Mouse (Mus musculus) forebrain, embryonic 12.5 days (tissue): Measurements from ENCODE around the gene Hus1. TPM values are rescaled to one million over a fixed set of nuclear protein-coding genes. Genes with fewer than 3 reads are reported as not detected.

Source experiments
- ATAC-seq: fragments of 200-750 bp; cut with Nextera tagmentation; 2 replicates; pipeline ENCODE4 v1.8.0; 2017; ENCODE audit warnings: moderate TSS enrichment; ENCODE audit not compliant: low FRiP score
- H3K27ac ChIP-seq: fragments of 300-500 bp; sonication (generic); 2 replicates; pipeline ENCODE4 v1.5.1; 2016; ENCODE audit warnings: mild to moderate bottlenecking
- H3K27me3 ChIP-seq: fragments of 300-500 bp; sonication (generic); 2 replicates; pipeline ENCODE4 v1.6.1; 2016; ENCODE audit warnings: mild to moderate bottlenecking
- H3K36me3 ChIP-seq: fragments of 300-500 bp; sonication (generic); replicated peaks from 2 replicates; pipeline ENCODE4 v1.6.1; 2016; ENCODE audit warnings: mild to moderate bottlenecking
- H3K4me1 ChIP-seq: fragments of 300-500 bp; sonication (generic); 2 replicates; pipeline ENCODE4 v1.6.1; 2016
- H3K4me2 ChIP-seq: fragments of 300-500 bp; sonication (generic); 2 replicates; pipeline ENCODE4 v1.6.1; 2016; ENCODE audit warnings: mild to moderate bottlenecking, moderate library complexity
- H3K4me3 ChIP-seq: fragments of 300-500 bp; sonication (generic); replicated peaks from 2 replicates; pipeline ENCODE4 v1.5.1; 2016; ENCODE audit warnings: mild to moderate bottlenecking
- H3K9ac ChIP-seq: fragments of 300-500 bp; sonication (generic); 2 replicates; pipeline ENCODE4 v1.6.1; 2016; ENCODE audit warnings: mild to moderate bottlenecking
- H3K9me3 ChIP-seq: fragments of 300-500 bp; sonication (generic); 2 replicates; pipeline ENCODE4 v1.6.1; 2016
- WGBS: fragments of 180-500 bp; shearing (Covaris S2); methylation state at CpG from one replicate; pipeline ENCODE4 v1.1.7; 2016; 5-methylcytosine and 5-hydroxymethylcytosine counted together
- polyA plus RNA-seq: library from polyadenylated mRNA; unstranded; fragments of >200 nt; fragmentation: Nextera tagmentation; extraction: Ambion mirVana; gene quantifications from 2 replicates; pipeline ENCODE4 v1.2.1, GENCODE M21; 2016

The Hus1 gene
- polyA plus RNA-seq, 1 experiment from 2014 or later: 20.5 TPM

GRCm38 (mm10) chr11:9024782-9025181 is 13.8 kb upstream of the Hus1 start:
- ATAC-seq: no peak
- no peak overlapping the region for H3K4me3 ChIP-seq
- H3K4me1 ChIP-seq: no peaks in the 10 kb centered on the region
- no peaks in the 10 kb centered on the region for H3K27me3 ChIP-seq
- no peak overlapping the region for H3K27ac ChIP-seq
- H3K36me3 ChIP-seq: no peaks in the 10 kb centered on the region
- WGBS: 80% methylated on average over 7 of the region's 7 CpGs
- no peak overlapping the region for H3K4me2 ChIP-seq
- no peaks in the 10 kb centered on the region for H3K9me3 ChIP-seq
- no peak overlapping the region for H3K9ac ChIP-seq

- 94% methylated on average over 5 of the region's 5 CpGs for WGBS
- H3K27ac ChIP-seq: no peak overlapping the region
- no peak overlapping the region for H3K4me3 ChIP-seq
- H3K36me3 ChIP-seq: no peaks in the 10 kb centered on the region
- no peaks in the 10 kb centered on the region for H3K9me3 ChIP-seq
- no peaks in the 10 kb centered on the region for H3K4me1 ChIP-seq
- no peak overlapping the region for H3K9ac ChIP-seq
- H3K4me2 ChIP-seq: no peak overlapping the region
- no peaks in the 10 kb centered on the region for H3K27me3 ChIP-seq
- no peak for ATAC-seq
These were observed 9.2 kb upstream of the Hus1 start for GRCm38 (mm10) chr11:9020207-9020606.

- ATAC-seq: no peak
- Histone ChIP-seq H3K9ac (no peak overlapping the region), H3K9me3 (no peaks in the 10 kb centered on the region), H3K27ac (no peak overlapping the region), H3K36me3 (no peaks in the 10 kb centered on the region), H3K4me2 (no peak overlapping the region), H3K4me3 (no peak overlapping the region), H3K27me3 (no peaks in the 10 kb centered on the region), H3K4me1 (no peaks in the 10 kb centered on the region)
- WGBS: 82% methylated on average over 6 of the region's 6 CpGs
These were observed 7.7 kb upstream of the Hus1 start for GRCm38 (mm10) chr11:9018491-9019267.

GRCm38 (mm10) chr11:9014740-9015139 is 3.7 kb upstream of the Hus1 start:
- 87% methylated on average over 3 of the region's 3 CpGs for WGBS
- H3K4me1 ChIP-seq: peaks cover 7% of the 10 kb centered on the region
- H3K4me3 ChIP-seq: no peak overlapping the region
- H3K27ac ChIP-seq: no peak overlapping the region
- H3K9ac ChIP-seq: no peak overlapping the region
- no peaks in the 10 kb centered on the region for H3K9me3 ChIP-seq
- no peaks in the 10 kb centered on the region for H3K27me3 ChIP-seq
- no peaks in the 10 kb centered on the region for H3K36me3 ChIP-seq
- H3K4me2 ChIP-seq: no peak overlapping the region
- no peak for ATAC-seq

- Histone ChIP-seq H3K9ac (peak overlapping the region; percentile 80), H3K4me1 (peaks cover 17% of the 10 kb centered on the region), H3K27ac (peak overlapping the region; percentile 87; the same call in 1 of the 2 replicates), H3K36me3 (peaks cover 9% of the 10 kb centered on the region; the same call in 1 of the 2 replicates), H3K4me2 (peak overlapping the region; percentile 75), H3K9me3 (no peaks in the 10 kb centered on the region), H3K27me3 (no peaks in the 10 kb centered on the region), H3K4me3 (peak overlapping the region; percentile 68)
- peak; percentile 57 for ATAC-seq
- WGBS: 0% methylated on average over 3 of the region's 3 CpGs
These were observed 357 bp upstream of the Hus1 start for GRCm38 (mm10) chr11:9011348-9011747.

GRCm38 (mm10) chr11:9010416-9010815 is 575 bp downstream of the Hus1 start:
- H3K4me3 ChIP-seq: peak overlapping the region; percentile 68
- peaks cover 17% of the 10 kb centered on the region for H3K4me1 ChIP-seq
- H3K9me3 ChIP-seq: no peaks in the 10 kb centered on the region
- peak overlapping the region; percentile 87 for H3K27ac ChIP-seq
- 0% methylated on average over 7 of the region's 7 CpGs for WGBS
- H3K4me2 ChIP-seq: peak overlapping the region; percentile 75
- peak overlapping the region; percentile 80 for H3K9ac ChIP-seq
- H3K27me3 ChIP-seq: no peaks in the 10 kb centered on the region
- peak; percentile 65 for ATAC-seq
- H3K36me3 ChIP-seq: peaks cover 15% of the 10 kb centered on the region

GRCm38 (mm10) chr11:9008761-9009160 is 2.2 kb downstream of the Hus1 start:
- Histone ChIP-seq H3K9me3 (no peaks in the 10 kb centered on the region), H3K4me2 (no peak overlapping the region), H3K27ac (no peak overlapping the region), H3K9ac (no peak overlapping the region), H3K36me3 (peaks cover 32% of the 10 kb centered on the region), H3K4me3 (no peak overlapping the region), H3K27me3 (no peaks in the 10 kb centered on the region), H3K4me1 (peaks cover 17% of the 10 kb centered on the region)
- WGBS: 96% methylated on average over 5 of the region's 5 CpGs
- no peak for ATAC-seq

- Histone ChIP-seq H3K27ac (no peak overlapping the region), H3K4me3 (no peak overlapping the region), H3K36me3 (peaks cover 24% of the 10 kb centered on the region), H3K9me3 (no peaks in the 10 kb centered on the region), H3K4me1 (0 out of 2 replicates have a peak, but pooled peaks cover 6% of the 10 kb centered on the region), H3K9ac (no peak overlapping the region), H3K4me2 (no peak overlapping the region), H3K27me3 (no peaks in the 10 kb centered on the region; the same call in 1 of the 2 replicates)
- ATAC-seq: no peak
- 71% methylated on average over 4 of the region's 4 CpGs for whole genome bisulfite sequencing
These were observed 22.9 kb downstream of the Hus1 start for GRCm38 (mm10) chr11:8988084-8988483.

- H3K27ac ChIP-seq: no peak overlapping the region
- H3K4me2 ChIP-seq: no peak overlapping the region
- H3K4me1 ChIP-seq: 0 out of 2 replicates have a peak, but pooled peaks cover 6% of the 10 kb centered on the region
- ATAC-seq: no peak
- no peak overlapping the region for H3K4me3 ChIP-seq
- H3K9ac ChIP-seq: no peak overlapping the region
- no peaks in the 10 kb centered on the region; the same call in 1 of the 2 replicates for H3K27me3 ChIP-seq
- H3K9me3 ChIP-seq: no peaks in the 10 kb centered on the region
- 0 out of 2 replicates have a peak, but pooled peaks cover 6% of the 10 kb centered on the region for H3K36me3 ChIP-seq
These were observed 24.9 kb downstream of the Hus1 start for GRCm38 (mm10) chr11:8986058-8986457.

GRCm38 (mm10) chr11:8983237-8983861 is 27.6 kb downstream of the Hus1 start:
- H3K9me3 ChIP-seq: no peaks in the 10 kb centered on the region
- no peak overlapping the region for H3K4me2 ChIP-seq
- 46% methylated on average over 6 of the region's 6 CpGs for WGBS

GRCm38 (mm10) chr11:8978154-8978553 is 32.8 kb downstream of the Hus1 start:
- no peaks in the 10 kb centered on the region for H3K4me1 ChIP-seq
- no peak overlapping the region for H3K4me2 ChIP-seq
- no peak for ATAC-seq
- 84% methylated on average over 4 of the region's 4 CpGs for WGBS
- H3K9me3 ChIP-seq: no peaks in the 10 kb centered on the region
- H3K4me3 ChIP-seq: no peak overlapping the region
- no peaks in the 10 kb centered on the region for H3K27me3 ChIP-seq
- no peaks in the 10 kb centered on the region for H3K36me3 ChIP-seq
- H3K9ac ChIP-seq: no peak overlapping the region
- no peak overlapping the region for H3K27ac ChIP-seq

More at GRCm38 (mm10) chr11:8983237-8983861, 27.6 kb downstream of the Hus1 start:
- Histone ChIP-seq H3K27ac (no peak overlapping the region), H3K4me3 (no peak overlapping the region), H3K9ac (no peak overlapping the region), H3K27me3 (no peaks in the 10 kb centered on the region; the same call in 1 of the 2 replicates), H3K4me1 (0 out of 2 replicates have a peak, but pooled peaks cover 6% of the 10 kb centered on the region), H3K36me3 (no peaks in the 10 kb centered on the region)
- peak; percentile 53; the same call in 1 of the 2 replicates for ATAC-seq

GRCm38 (mm10) chr11:8973166-8973565 is 37.8 kb downstream of the Hus1 start, which contains the start of gene Pkd1l1:
TSS of gene Pkd1l1 (minus strand) at chr11:8973266.
- Histone ChIP-seq H3K4me2 (no peak within 1 kb of the TSS), H3K9ac (no peak within 1 kb of the TSS), H3K4me1 (no peaks in the 10 kb centered on the region), H3K9me3 (no peaks in the 10 kb centered on the region), H3K36me3 (no peaks in the 10 kb centered on the region), H3K4me3 (no peak within 1 kb of the TSS), H3K27ac (no peak within 1 kb of the TSS), H3K27me3 (no peaks in the 10 kb centered on the region)
- WGBS: 59% methylated on average over 3 of the region's 3 CpGs
- ATAC-seq: no peak
